Mouse (Mus musculus): Measurements from ENCODE around the gene Zfp788. TPM values are rescaled to one million over a fixed set of nuclear protein-coding genes. Genes with fewer than 3 reads are reported as not detected.

Zfp788 gene
- 19.9 and 21.4 TPM in 2 replicates for polyA plus RNA-seq (2012; rRNA removed)

GRCm38 (mm10) chr7:41632409-41633220 lies at the start of gene Zfp788:
Gene Zfp788, plus strand, starts transcription at chr7:41633203.

GRCm38 (mm10) chr7:41599034-41599813 lies 33.8 kb upstream of the Zfp788 start, which contains the start of gene 2610021A01Rik:
Gene 2610021A01Rik, plus strand, starts transcription at chr7:41599230.

Other genes starting within 250 kb of the Zfp788 start
- 4.9 TPM in 2 replicates for gene AI987944, start 239.8 kb upstream of the Zfp788 start, polyA plus RNA-seq (2012; rRNA removed)
- gene Vmn2r57, start 184.5 kb upstream of the Zfp788 start, polyA plus RNA-seq (2012; rRNA removed), result 0.16 and 0.20 TPM in 2 replicates
- 0.14 and 0.15 TPM in 2 replicates for gene Gm20449, start 133.8 kb upstream of the Zfp788 start, polyA plus RNA-seq (2012; rRNA removed)
- gene AW146154, start 133.3 kb upstream of the Zfp788 start, polyA plus RNA-seq (2012; rRNA removed), result 5.5 and 6.2 TPM in 2 replicates
- not detected in 2 replicates for gene Gm6871, start 59.5 kb upstream of the Zfp788 start, polyA plus RNA-seq (2012; rRNA removed)
- gene 2610021A01Rik, start 34.0 kb upstream of the Zfp788 start, polyA plus RNA-seq (2012; rRNA removed), result 15.0 and 17.8 TPM in 2 replicates
- gene Vmn2r58, start 239.5 kb downstream of the Zfp788 start, polyA plus RNA-seq (2012; rRNA removed), result not detected in 2 replicates

Measured in central nervous system, embryonic 14 days (tissue).